Mouse (Mus musculus) hindbrain, embryonic 15.5 days (tissue): Measurements from ENCODE around the gene Ranbp9. TPM values are rescaled to one million over a fixed set of nuclear protein-coding genes. Genes with fewer than 3 reads are reported as not detected.
"Not testable (repeated sequence)": the region's sequence is repeated elsewhere in the genome, so short reads cannot be mapped to it uniquely, and the experiment has no call there.

Experiments used
- ATAC-seq: fragments of 200-750 bp; cut with Nextera tagmentation; 2 replicates; pipeline ENCODE4 v1.8.0; 2017; ENCODE audit warnings: low read depth, moderate number of reproducible peaks, moderate TSS enrichment; ENCODE audit not compliant: low FRiP score
- H3K27ac ChIP-seq: fragments of 300-500 bp; sonication (generic); replicated peaks from 2 replicates; pipeline ENCODE4 v1.5.1; 2015; ENCODE audit warnings: mild to moderate bottlenecking, inconsistent platforms
- H3K27me3 ChIP-seq: fragments of 300-500 bp; sonication (generic); 2 replicates; pipeline ENCODE4 v1.6.1; 2015; ENCODE audit warnings: control low read depth, inconsistent platforms
- H3K36me3 ChIP-seq: fragments of 300-500 bp; sonication (generic); 2 replicates; pipeline ENCODE4 v1.6.1; 2015; ENCODE audit warnings: control low read depth, inconsistent platforms
- H3K4me1 ChIP-seq: fragments of 300-500 bp; sonication (generic); replicated peaks from 2 replicates; pipeline ENCODE4 v1.6.1; 2015; ENCODE audit warnings: control low read depth, inconsistent platforms
- H3K4me2 ChIP-seq: fragments of 300-500 bp; sonication (generic); 2 replicates; pipeline ENCODE4 v1.6.1; 2015; ENCODE audit warnings: moderate library complexity, mild to moderate bottlenecking, inconsistent platforms
- H3K4me3 ChIP-seq: fragments of 300-500 bp; sonication (generic); 2 replicates; pipeline ENCODE4 v1.5.1; 2015; ENCODE audit warnings: mild to moderate bottlenecking, inconsistent platforms
- H3K9ac ChIP-seq: fragments of 300-500 bp; sonication (generic); 2 replicates; pipeline ENCODE4 v1.6.1; 2015; ENCODE audit warnings: inconsistent platforms
- H3K9me3 ChIP-seq: fragments of 300-500 bp; sonication (generic); 2 replicates; pipeline ENCODE4 v1.6.1; 2016; ENCODE audit warnings: control low read depth, inconsistent platforms
- WGBS: fragments of 180-500 bp; shearing (Covaris S2); methylation state at CpG from one replicate; pipeline ENCODE4 v1.1.7; 2015; 5-methylcytosine and 5-hydroxymethylcytosine counted together
- polyA plus RNA-seq: library from polyadenylated mRNA; unstranded; fragments of >200 nt; fragmentation: Nextera tagmentation; extraction: Ambion mirVana; gene quantifications from 2 replicates; pipeline ENCODE4 v1.2.1, GENCODE M21; 2015

The Ranbp9 gene
- polyA plus RNA-seq, 1 experiment from 2014 or later = 13.6 TPM

DNA sequence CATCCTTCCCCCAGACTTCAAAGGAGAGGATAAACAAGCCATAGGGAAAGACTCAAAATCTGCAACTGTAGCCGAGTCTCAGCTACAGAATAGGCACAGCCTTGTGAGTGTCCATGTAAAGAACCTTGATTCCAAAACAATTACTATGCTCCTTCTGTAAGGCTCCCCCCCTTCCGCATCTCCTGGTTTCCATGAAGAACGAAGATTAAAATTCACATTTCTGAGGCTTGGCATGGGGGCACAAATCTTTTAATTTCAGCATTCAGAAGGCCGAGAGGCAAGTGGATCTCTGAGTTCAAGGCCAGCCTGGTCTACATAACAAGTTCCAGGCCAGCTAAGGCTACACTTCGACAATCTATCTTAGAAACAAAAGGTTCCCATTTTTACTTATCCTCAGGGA lies 6.4 kb downstream of the Ranbp9 start:
- Histone ChIP-seq H3K4me1 (peaks cover 32% of the 10 kb centered on the region), H3K27me3 (no peaks in the 10 kb centered on the region), H3K36me3 (no peaks in the 10 kb centered on the region), H3K27ac (no peak overlapping the region), H3K4me2 (no peak overlapping the region), H3K9ac (no peak overlapping the region), H3K9me3 (no peaks in the 10 kb centered on the region), H3K4me3 (no peak overlapping the region)
- no peak for ATAC-seq
- WGBS = 88% methylated on average over 5 of the region's 5 CpGs

DNA sequence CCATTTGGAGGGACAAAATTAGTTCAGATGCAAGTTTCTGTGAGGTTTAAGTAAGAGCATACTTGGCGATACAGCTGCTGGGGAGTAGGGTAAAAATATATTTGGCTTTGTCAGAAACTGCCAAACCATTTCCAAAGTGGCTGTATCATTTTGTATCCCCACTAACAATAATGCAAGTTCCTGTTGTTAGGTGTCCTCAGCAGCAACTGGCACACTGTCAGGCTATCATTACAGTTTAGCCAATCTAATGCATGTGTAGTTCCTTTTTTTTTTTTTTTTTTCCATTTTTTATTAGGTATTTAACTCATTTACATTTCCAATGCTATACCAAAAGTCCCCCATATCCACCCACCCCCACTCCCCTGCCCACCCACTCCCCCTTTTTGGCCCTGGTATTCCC lies 9.2 kb downstream of the Ranbp9 start:
- H3K9ac ChIP-seq, H3K4me2 ChIP-seq, H3K27me3 ChIP-seq, H3K27ac ChIP-seq, H3K4me3 ChIP-seq, H3K9me3 ChIP-seq, H3K36me3 ChIP-seq, ATAC-seq: not testable (repeated sequence)
- WGBS = 93% methylated on average over 1 of the region's 1 CpGs
- peaks cover 14% of the 10 kb centered on the region for H3K4me1 ChIP-seq

DNA sequence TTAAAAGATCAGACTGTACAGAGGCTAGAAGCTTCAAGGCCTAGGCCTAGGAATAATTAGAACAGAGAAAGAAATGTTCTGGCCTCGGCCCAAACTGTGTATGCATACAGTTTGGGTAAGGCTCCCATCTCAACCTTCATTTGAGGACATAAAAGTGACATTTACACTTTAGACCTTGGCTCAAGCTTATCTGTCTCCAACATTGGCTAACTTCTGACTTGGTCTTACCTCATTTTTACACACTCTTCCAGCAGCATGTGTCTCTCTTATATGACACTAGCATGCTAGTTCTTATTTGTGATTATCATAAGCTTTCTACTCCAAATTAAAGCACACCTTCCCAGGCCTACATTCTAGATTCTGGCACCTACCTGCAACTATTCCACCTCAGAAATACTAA lies 11.5 kb downstream of the Ranbp9 start:
- H3K27ac ChIP-seq = no peak overlapping the region
- no peak overlapping the region for H3K4me2 ChIP-seq
- WGBS = 96% methylated on average over 1 of the region's 1 CpGs
- H3K4me3 ChIP-seq = no peak overlapping the region
- H3K9ac ChIP-seq = no peak overlapping the region
- no peaks in the 10 kb centered on the region for H3K36me3 ChIP-seq
- peaks cover 6% of the 10 kb centered on the region; the same call in 1 of the 2 replicates for H3K4me1 ChIP-seq
- H3K27me3 ChIP-seq = no peaks in the 10 kb centered on the region
- no peak for ATAC-seq
- H3K9me3 ChIP-seq = no peaks in the 10 kb centered on the region

DNA sequence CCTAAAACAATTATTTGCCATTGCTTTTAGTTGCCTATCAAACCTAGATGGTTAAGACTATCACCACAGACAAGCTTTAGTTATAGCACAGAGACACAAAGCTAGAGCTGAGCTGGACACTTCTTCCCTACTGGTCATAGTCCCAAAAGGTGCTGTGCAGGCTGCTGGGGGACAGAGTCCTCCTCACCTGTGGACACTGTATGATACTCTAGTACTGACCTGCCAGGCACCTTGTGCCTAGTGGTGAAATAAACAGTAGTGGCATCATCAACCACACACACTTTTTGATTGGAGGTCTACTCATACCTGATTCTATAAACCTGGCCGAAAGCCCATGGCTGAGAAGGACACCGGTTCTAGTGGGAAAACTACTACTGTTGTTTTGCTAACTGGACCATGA lies 16.5 kb downstream of the Ranbp9 start:
- Histone ChIP-seq H3K4me2 (no peak overlapping the region), H3K9me3 (no peaks in the 10 kb centered on the region), H3K4me1 (no peaks in the 10 kb centered on the region), H3K9ac (no peak overlapping the region), H3K36me3 (no peaks in the 10 kb centered on the region), H3K27me3 (no peaks in the 10 kb centered on the region), H3K27ac (no peak overlapping the region), H3K4me3 (no peak overlapping the region)
- 98% methylated on average over 2 of the region's 2 CpGs for whole genome bisulfite sequencing
- ATAC-seq = no peak

DNA sequence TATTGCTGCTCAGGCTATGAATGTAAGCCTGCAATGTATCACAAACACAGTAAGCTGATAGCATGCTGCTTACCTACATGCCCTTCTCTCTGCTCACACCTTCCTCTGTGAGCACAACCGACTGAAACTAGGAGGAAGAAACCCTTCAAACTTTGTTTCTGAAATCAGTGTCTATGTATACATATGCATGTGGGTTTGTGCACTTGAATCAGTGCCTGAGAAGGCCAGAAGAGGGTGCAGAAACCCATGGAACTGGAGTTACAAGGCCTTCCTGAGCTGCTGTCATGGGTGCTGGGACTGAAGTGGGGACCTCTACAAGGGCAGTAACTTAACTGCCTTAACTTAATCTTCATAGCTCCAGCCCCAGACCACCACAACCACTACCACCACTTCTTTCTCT lies 23.9 kb downstream of the Ranbp9 start:
- Histone ChIP-seq H3K4me1 (peaks cover 6% of the 10 kb centered on the region), H3K27ac (no peak overlapping the region), H3K36me3 (no peaks in the 10 kb centered on the region), H3K9me3 (no peaks in the 10 kb centered on the region), H3K9ac (no peak overlapping the region), H3K27me3 (no peaks in the 10 kb centered on the region), H3K4me3 (no peak overlapping the region), H3K4me2 (no peak overlapping the region)
- ATAC-seq = no peak
- 81% methylated on average over 1 of the region's 1 CpGs for WGBS

DNA sequence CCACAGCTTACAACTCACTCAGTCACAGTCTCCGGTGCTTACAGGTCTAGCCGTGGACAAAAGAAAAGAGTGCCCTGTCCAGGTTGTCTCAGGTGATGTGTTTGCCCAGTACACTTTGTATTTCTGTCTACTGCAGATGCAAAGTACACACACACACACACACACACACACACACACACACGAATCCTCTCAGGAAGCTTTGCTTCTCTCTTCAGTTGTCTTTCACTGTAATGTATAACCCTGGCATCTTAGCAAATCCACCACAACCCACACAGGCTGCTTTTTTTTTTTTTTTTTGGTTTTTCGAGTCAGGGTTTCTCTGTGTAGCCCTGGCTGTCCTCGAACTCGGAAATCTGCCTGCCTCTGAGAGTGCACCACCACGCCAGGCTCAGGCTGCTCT lies 26.7 kb downstream of the Ranbp9 start:
- no peak for ATAC-seq
- H3K4me2 ChIP-seq = no peak overlapping the region
- WGBS = 92% methylated on average over 7 of the region's 7 CpGs
- no peak overlapping the region for H3K4me3 ChIP-seq
- H3K27ac ChIP-seq = no peak overlapping the region
- H3K36me3 ChIP-seq = no peaks in the 10 kb centered on the region
- no peaks in the 10 kb centered on the region for H3K27me3 ChIP-seq
- no peak overlapping the region for H3K9ac ChIP-seq
- H3K4me1 ChIP-seq = peaks cover 6% of the 10 kb centered on the region
- no peaks in the 10 kb centered on the region for H3K9me3 ChIP-seq

DNA sequence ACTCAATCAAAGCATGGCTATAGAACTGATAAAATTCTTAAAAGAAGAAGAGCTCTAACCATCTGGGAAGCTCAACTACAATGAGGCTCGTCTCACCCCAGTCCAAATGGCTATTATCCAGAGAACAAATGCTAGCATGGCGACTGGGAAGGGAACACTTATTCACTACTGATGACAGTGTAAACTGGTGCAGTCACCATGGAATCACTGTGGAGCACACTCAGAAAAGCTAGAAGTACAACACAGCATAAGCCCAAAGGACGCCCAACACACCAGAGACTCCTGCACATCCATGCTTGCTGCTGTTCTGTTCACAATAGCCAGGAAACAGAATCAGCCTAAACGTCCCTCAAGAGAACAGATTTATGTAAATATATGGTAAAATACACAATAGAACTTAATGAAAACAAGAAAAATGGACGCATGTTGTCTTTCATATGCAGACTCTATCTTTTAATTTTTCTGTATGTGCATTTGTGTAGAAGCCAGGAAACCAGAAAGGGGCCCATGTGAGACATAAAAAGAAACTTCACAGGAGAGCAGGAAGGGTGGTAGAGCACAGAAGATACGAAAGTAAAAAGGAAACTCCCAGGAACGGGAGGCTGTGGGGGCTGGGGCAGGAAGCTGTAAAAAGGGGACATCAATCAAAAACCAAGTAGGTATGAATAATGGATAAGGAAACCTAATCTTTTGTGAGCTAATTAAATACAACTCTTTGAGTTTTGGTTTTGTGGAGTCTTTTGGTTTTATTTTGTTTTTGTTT lies 28.1 kb downstream of the Ranbp9 start:
- H3K4me1 ChIP-seq = peaks cover 6% of the 10 kb centered on the region
- WGBS = 20% methylated on average over 7 of the region's 7 CpGs
- H3K27me3 ChIP-seq = no peaks in the 10 kb centered on the region
- no peak overlapping the region for H3K4me2 ChIP-seq
- ATAC-seq = no peak
- H3K36me3 ChIP-seq = no peaks in the 10 kb centered on the region
- no peak overlapping the region for H3K9ac ChIP-seq
- peak overlapping the region; percentile 5; the same call in 1 of the 2 replicates for H3K27ac ChIP-seq
- H3K9me3 ChIP-seq = no peaks in the 10 kb centered on the region
- H3K4me3 ChIP-seq = no peak overlapping the region

DNA sequence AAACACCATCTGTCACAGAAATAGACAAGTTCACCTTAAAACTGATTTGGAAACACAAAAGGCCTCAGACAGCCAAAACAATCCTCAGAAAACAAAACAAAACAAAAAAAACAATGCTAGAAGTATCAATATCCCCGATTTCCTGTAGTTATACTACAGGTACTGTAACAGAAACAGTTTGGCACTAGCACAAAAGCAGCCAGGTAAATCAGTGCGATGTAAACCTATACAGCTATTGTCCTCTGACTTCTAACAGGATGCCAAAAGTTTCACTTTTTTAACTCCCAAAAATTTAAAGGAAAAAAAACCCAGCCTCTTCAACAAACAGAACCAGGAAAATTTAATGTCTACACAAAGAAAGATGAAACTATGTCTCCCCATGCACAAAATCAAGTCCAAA lies 28.9 kb downstream of the Ranbp9 start:
- no peaks in the 10 kb centered on the region for H3K27me3 ChIP-seq
- no peak for ATAC-seq
- H3K4me3 ChIP-seq = no peak overlapping the region
- H3K36me3 ChIP-seq = no peaks in the 10 kb centered on the region
- H3K4me1 ChIP-seq = peaks cover 10% of the 10 kb centered on the region
- H3K9ac ChIP-seq = no peak overlapping the region
- 83% methylated on average over 2 of the region's 2 CpGs for WGBS
- H3K9me3 ChIP-seq = no peaks in the 10 kb centered on the region
- H3K4me2 ChIP-seq = no peak overlapping the region
- no peak overlapping the region; the same call in 1 of the 2 replicates for H3K27ac ChIP-seq

DNA sequence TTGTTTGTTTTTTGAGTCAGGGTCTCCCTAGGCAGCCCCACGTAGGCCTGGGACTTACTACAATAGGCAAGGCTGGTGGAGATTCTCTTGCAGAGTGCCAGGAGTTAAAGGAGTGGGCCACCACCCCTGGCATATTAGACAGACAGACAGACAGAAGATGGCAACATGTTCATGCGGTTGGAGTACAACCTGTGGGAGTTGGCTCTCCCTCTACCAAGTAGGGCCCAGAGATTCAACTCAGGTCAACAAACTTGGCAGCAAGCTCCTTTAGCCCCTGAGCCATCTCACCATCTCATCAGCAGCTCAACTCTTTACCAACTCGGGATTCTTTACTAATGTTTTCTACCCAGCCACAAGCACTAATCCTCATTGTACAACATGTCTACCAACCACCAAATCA lies 30.4 kb downstream of the Ranbp9 start:
- Histone ChIP-seq H3K4me2 (no peak overlapping the region), H3K9me3 (no peaks in the 10 kb centered on the region), H3K27ac (no peak overlapping the region), H3K4me3 (no peak overlapping the region), H3K4me1 (peaks cover 14% of the 10 kb centered on the region), H3K36me3 (no peaks in the 10 kb centered on the region), H3K27me3 (no peaks in the 10 kb centered on the region), H3K9ac (no peak overlapping the region)
- WGBS = 88% methylated on average over 3 of the region's 3 CpGs
- ATAC-seq = no peak

DNA sequence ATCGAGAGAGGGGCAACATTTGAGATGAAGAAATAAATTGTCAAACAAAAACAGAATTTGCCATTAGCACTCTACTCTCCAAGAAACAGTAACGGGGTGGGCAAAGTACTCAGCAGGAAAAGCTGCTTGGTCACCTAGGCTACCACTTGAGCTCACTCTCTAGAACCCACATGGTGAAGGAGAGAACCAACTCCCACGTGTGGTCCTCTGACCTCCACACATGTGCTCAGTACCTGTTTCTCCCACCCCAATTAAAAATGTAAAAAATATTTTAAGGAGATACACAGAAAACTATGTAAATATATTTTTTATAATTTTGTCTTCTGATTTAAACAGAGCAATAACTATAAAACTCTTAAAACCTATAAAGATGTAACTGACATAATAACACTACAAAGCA lies 33.4 kb downstream of the Ranbp9 start:
- Histone ChIP-seq H3K27ac (no peak overlapping the region), H3K27me3 (no peaks in the 10 kb centered on the region), H3K4me1 (peaks cover 8% of the 10 kb centered on the region), H3K9me3 (no peaks in the 10 kb centered on the region), H3K4me3 (no peak overlapping the region), H3K9ac (no peak overlapping the region), H3K36me3 (no peaks in the 10 kb centered on the region), H3K4me2 (no peak overlapping the region)
- 72% methylated on average over 3 of the region's 3 CpGs for WGBS
- no peak for ATAC-seq

DNA sequence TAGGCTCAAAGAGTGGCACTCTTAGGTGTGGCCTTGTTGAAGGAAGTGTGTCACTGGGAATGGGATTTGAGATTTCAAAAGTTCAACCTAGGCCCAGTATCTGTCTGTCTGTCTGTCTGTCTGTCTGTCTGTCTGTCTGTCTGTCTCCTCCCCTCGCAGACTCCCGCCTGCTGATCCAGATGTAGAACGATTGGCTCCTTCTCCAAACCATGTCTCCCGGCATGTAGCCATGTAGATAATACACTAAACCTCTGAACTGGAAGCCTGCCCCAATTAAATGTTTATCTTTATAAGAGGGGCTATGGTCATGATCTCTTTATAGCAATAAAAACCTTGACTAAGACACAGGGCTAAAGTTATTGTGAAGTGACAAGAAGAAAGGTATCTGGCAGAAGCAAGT lies 35.3 kb downstream of the Ranbp9 start:
- Histone ChIP-seq H3K9ac (no peak overlapping the region), H3K4me1 (peaks cover 12% of the 10 kb centered on the region), H3K9me3 (no peaks in the 10 kb centered on the region), H3K27ac (no peak overlapping the region), H3K27me3 (no peaks in the 10 kb centered on the region), H3K36me3 (no peaks in the 10 kb centered on the region), H3K4me2 (no peak overlapping the region), H3K4me3 (no peak overlapping the region)
- ATAC-seq = no peak
- WGBS = 95% methylated on average over 4 of the region's 4 CpGs

DNA sequence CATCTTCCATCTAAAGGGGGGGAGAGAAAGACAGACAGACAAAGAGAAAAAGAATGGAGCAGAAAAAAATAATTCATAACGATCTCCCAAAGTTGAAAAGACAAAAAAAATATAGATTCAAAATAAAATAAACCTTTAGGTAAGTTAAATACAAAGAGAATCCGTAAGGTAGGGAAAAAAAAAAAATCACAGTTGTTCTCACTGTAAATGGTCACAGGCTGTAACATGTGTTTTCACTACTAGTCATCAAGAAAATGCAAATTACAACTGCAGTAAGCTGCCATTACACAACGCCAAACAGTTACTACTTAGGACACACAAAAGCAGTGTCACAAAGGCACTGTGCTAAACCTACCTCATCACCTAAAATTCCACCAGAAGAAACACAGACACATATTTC lies 36.4 kb downstream of the Ranbp9 start:
- Histone ChIP-seq H3K27me3 (no peaks in the 10 kb centered on the region), H3K27ac (no peak overlapping the region), H3K36me3 (no peaks in the 10 kb centered on the region), H3K4me1 (peaks cover 16% of the 10 kb centered on the region), H3K4me3 (no peak overlapping the region), H3K4me2 (no peak overlapping the region), H3K9me3 (no peaks in the 10 kb centered on the region), H3K9ac (no peak overlapping the region)
- 88% methylated on average over 3 of the region's 3 CpGs for WGBS
- ATAC-seq = no peak

DNA sequence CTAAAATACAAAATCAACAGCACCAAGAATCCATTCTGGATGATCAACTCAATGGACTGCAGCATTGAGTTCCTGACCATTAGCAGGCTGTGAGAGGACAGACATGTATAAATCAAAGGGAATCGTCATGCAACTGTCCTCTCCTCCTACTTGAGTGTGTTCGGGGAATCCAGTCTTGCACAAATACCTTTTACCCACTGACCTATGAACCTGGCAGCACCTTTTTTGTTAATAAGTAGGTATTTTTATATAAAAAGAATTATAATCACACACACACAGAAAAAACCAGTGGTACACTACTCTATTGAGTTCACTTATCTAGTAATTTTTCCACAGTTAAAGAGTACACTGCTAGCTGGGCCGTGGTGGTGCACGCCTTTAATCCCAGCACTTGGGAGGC lies 37.4 kb downstream of the Ranbp9 start:
- WGBS = 93% methylated on average over 4 of the region's 4 CpGs
- Histone ChIP-seq H3K36me3 (no peaks in the 10 kb centered on the region), H3K27ac (no peak overlapping the region), H3K4me1 (peaks cover 16% of the 10 kb centered on the region), H3K9ac (no peak overlapping the region), H3K4me2 (no peak overlapping the region), H3K27me3 (no peaks in the 10 kb centered on the region), H3K9me3 (no peaks in the 10 kb centered on the region), H3K4me3 (no peak overlapping the region)
- ATAC-seq = no peak
